Mouse (Mus musculus): ENCODE measurements around the gene Ppm1h.

- TF ChIP-seq NELFE (IDR thresholded peaks at IDR 0.05; ENCODE audit: low read depth, low read length), result no peak
- TF ChIP-seq MYC (IDR thresholded peaks at IDR 0.05; ENCODE audit: low read depth, low read length), result no peak
- no peak for TF ChIP-seq MXI1 (IDR thresholded peaks at IDR 0.05; ENCODE audit: low read depth, low read length)
- TF ChIP-seq MAX (IDR thresholded peaks at IDR 0.05; ENCODE audit: low read length), result no peak
- TF ChIP-seq CTCF (conservative IDR thresholded peaks at IDR 0.05 in 1 of 2, IDR thresholded peaks at IDR 0.05 in 1 of 2; ENCODE audit: low read depth in 2 of 2, low read length in 2 of 2), result no peak
- TF ChIP-seq PAX5 (IDR thresholded peaks at IDR 0.05; ENCODE audit: low read length), result no peak
- no peak for TF ChIP-seq EP300 (IDR thresholded peaks at IDR 0.05; ENCODE audit: low read length)
- no peak for TF ChIP-seq ZMIZ1 (IDR thresholded peaks at IDR 0.05; ENCODE audit: low read depth, low read length)
- TF ChIP-seq RCOR1 (conservative IDR thresholded peaks at IDR 0.05; ENCODE audit: low read depth, low read length), result no peak
- no peak for TF ChIP-seq POLR2A (IDR thresholded peaks at IDR 0.05; ENCODE audit: low read depth, low read length)
- no peak for TF ChIP-seq HCFC1 (IDR thresholded peaks at IDR 0.05; ENCODE audit: low read depth, low read length)
These were observed 237.3 kb downstream of the Ppm1h start for GRCm38 (mm10) chr10:122915905-122916304.
